8 mouse cellular contexts compared by ENCODE assay signal in the genomic region with DNA sequence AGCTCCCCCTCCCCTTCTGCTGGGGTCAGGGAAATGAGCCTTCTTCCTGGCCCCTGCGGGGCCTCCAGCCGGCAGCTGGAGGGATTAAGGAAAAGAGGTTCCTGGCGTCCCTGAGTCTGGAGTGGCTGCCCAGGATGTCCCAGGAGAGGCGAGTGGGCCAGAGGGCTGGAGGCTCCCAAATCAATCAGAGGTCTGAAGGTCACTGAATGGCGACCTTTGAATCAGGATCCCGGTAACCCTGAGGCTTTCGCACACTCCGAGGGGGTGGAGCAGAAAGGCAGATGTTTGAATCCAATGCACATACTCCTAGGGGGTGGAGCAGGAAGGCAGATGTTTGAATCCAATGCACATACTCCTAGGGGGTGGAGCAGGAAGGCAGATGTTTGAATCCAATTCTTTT. TPM values are rescaled to one million over a fixed set of nuclear protein-coding genes. Genes with fewer than 3 reads are reported as not detected.
DNase-seq lines count a peak whose midpoint lies in the region; ATAC-seq lines count a peak whose summit lies in the region.

No protein-coding gene starts in this region.

- no peak overlapping the region for H3K4me2 ChIP-seq in stomach, embryonic 16.5 days (ENCODE audit: low read depth, low read length)

- WGBS in limb, embryonic 10.5 days = under 1% methylated on average over 8 of the region's 8 CpGs
- 6% methylated on average over 8 of the region's 8 CpGs for WGBS in stomach, embryonic 16.5 days

- H3K36me3 ChIP-seq in limb, embryonic 10.5 days = peaks cover 31% of the 10 kb centered on the region
- no peaks in the 10 kb centered on the region for H3K36me3 ChIP-seq in stomach, embryonic 16.5 days (ENCODE audit: control insufficient read depth, insufficient read depth, low read length)

- DNase-seq in ZHBTc4 (ENCODE audit: low read depth, low spot score) = peak; percentile 32
- peak; percentile 84 for DNase-seq in embryo, embryonic 11 days
- peak; percentile 29 to 50 for DNase-seq in heart, postnatal 14 days
- DNase-seq in limb, embryonic 10.5 days (ENCODE audit: low spot score) = peak; percentile 69
- DNase-seq in left cerebral cortex, postnatal 25 days (ENCODE audit: low spot score in 2 of 2) = no peak
- no peak for DNase-seq in layer of hippocampus, postnatal 14 days (ENCODE audit: low spot score in 2 of 2)
- no peak for DNase-seq in left cerebral cortex, adult 11 months (ENCODE audit: low spot score)

- H3K4me1 ChIP-seq in limb, embryonic 10.5 days = peaks cover 36% of the 10 kb centered on the region
- H3K4me1 ChIP-seq in stomach, embryonic 16.5 days (ENCODE audit: control insufficient read depth, insufficient read depth, low read length) = peaks cover 18% of the 10 kb centered on the region

- H3K27ac ChIP-seq in limb, embryonic 10.5 days = peak overlapping the region; percentile 85
- peak overlapping the region; percentile 54 for H3K27ac ChIP-seq in stomach, embryonic 16.5 days (ENCODE audit: low read length)

- intact Hi-C loops in heart, postnatal 14 days (cut with DNase I) = no loop called here
- intact Hi-C loops in left cerebral cortex, postnatal 25 days (cut with DNase I) = no loop called here

- peak overlapping the region; percentile 6 for H3K4me3 ChIP-seq in limb, embryonic 10.5 days
- H3K4me3 ChIP-seq in stomach, embryonic 16.5 days (replicated peaks; ENCODE audit: low read length) = no peak overlapping the region

- H3K27me3 ChIP-seq in limb, embryonic 10.5 days (ENCODE audit: low read depth, poor library complexity, severe bottlenecking) = no peaks in the 10 kb centered on the region
- H3K27me3 ChIP-seq in stomach, embryonic 16.5 days (ENCODE audit: control insufficient read depth, insufficient read depth, low read length) = no peaks in the 10 kb centered on the region

- H3K9me3 ChIP-seq in limb, embryonic 10.5 days (replicated peaks) = no peaks in the 10 kb centered on the region
- no peaks in the 10 kb centered on the region for H3K9me3 ChIP-seq in stomach, embryonic 16.5 days (replicated peaks; ENCODE audit: control insufficient read depth, low read length)

- ATAC-seq in stomach, embryonic 16.5 days (ENCODE audit: insufficient read depth, low FRiP score) = peak; percentile 84

- H3K9ac ChIP-seq in stomach, embryonic 16.5 days (ENCODE audit: low read length) = 0 out of 2 replicates have a peak overlapping the region, but pooled peaks have one; percentile 32

RNA-seq across cellular contexts. Expression of a gene that starts 39.9 kb away (rescaled TPM):
- under 1 TPM; 0.22 to 0.57 TPM for total RNA-seq in heart, postnatal 14 days (2021)
- 25.1 and 25.4 TPM in 2 replicates for polyA plus RNA-seq in limb, embryonic 10.5 days (2016; fragmentation: Nextera tagmentation; extraction: Ambion mirVana)
- 4.9 and 5.6 TPM in 2 replicates for polyA plus RNA-seq in stomach, embryonic 16.5 days (2015; fragmentation: Nextera tagmentation; extraction: Ambion mirVana)
- 10 to 100 TPM; 41.2 to 43.8 TPM for total RNA-seq in left cerebral cortex, postnatal 25 days (2021)
- total RNA-seq in layer of hippocampus, postnatal 14 days (2021) = 10 to 100 TPM; 33.7 to 37.1 TPM

RNA-seq across cellular contexts. Expression of a gene that starts 40.1 kb away (rescaled TPM):
- 10 to 100 TPM; 32.4 to 35.5 TPM for total RNA-seq in heart, postnatal 14 days (2021)
- 378 and 427 TPM in 2 replicates for polyA plus RNA-seq in limb, embryonic 10.5 days (2016; fragmentation: Nextera tagmentation; extraction: Ambion mirVana)
- polyA plus RNA-seq in stomach, embryonic 16.5 days (2015; fragmentation: Nextera tagmentation; extraction: Ambion mirVana) = 148 and 157 TPM in 2 replicates
- 100 to 1,000 TPM; 201 to 222 TPM for total RNA-seq in left cerebral cortex, postnatal 25 days (2021)
- 100 to 1,000 TPM; 164 to 197 TPM for total RNA-seq in layer of hippocampus, postnatal 14 days (2021)

Comparison
In these comparisons a context has a peak if more than half of its experiments do, and no peak if none do; other contexts are left out.
1. DNase-seq: peak in ZHBTc4 (single experiment), embryo, embryonic 11 days (single experiment), heart, postnatal 14 days (2 of 2) and limb, embryonic 10.5 days (single experiment); none in left cerebral cortex, postnatal 25 days (0 of 2), layer of hippocampus, postnatal 14 days (0 of 2) and left cerebral cortex, adult 11 months (single experiment).
2. RNA of a gene that starts 39.9 kb away (total RNA-seq): 41.2 to 43.8 TPM in left cerebral cortex, postnatal 25 days and 33.7 to 37.1 TPM in layer of hippocampus, postnatal 14 days; 0.22 to 0.57 TPM in heart, postnatal 14 days; every median in the first group is over 10 times any median in the second.
3. RNA of a gene that starts 40.1 kb away (total RNA-seq): 201 to 222 TPM in left cerebral cortex, postnatal 25 days and 164 to 197 TPM in layer of hippocampus, postnatal 14 days; 32.4 to 35.5 TPM in heart, postnatal 14 days; every median in the first group is over 4 times any median in the second.